Mouse (Mus musculus) heart, embryonic 11.5 days (tissue): ENCODE data around the gene Lamp1. TPM values are rescaled to one million over a fixed set of nuclear protein-coding genes. Genes with fewer than 3 reads are reported as not detected.
"Not testable (repeated sequence)": the region's sequence is repeated elsewhere in the genome, so short reads cannot be mapped to it uniquely, and the experiment has no call there.

Experiments
- ATAC-seq: fragments of 200-750 bp; cut with Nextera tagmentation; replicated peaks from 2 replicates; pipeline ENCODE4 v1.8.0; 2017; ENCODE audit warnings: moderate library complexity; ENCODE audit not compliant: insufficient number of reproducible peaks, low FRiP score, low TSS enrichment
- H3K27ac ChIP-seq: fragments of 300-500 bp; sonication (generic); 2 replicates; pipeline ENCODE4 v1.5.1; 2014; ENCODE audit warnings: mild to moderate bottlenecking, low read depth, low read length
- H3K27me3 ChIP-seq: fragments of 300-500 bp; sonication (generic); 2 replicates; pipeline ENCODE4 v1.6.1; 2014; ENCODE audit warnings: mild to moderate bottlenecking, low read length, mixed read lengths; ENCODE audit not compliant: control insufficient read depth, insufficient read depth
- H3K36me3 ChIP-seq: fragments of 300-500 bp; sonication (generic); 2 replicates; pipeline ENCODE4 v1.6.1; 2014; ENCODE audit warnings: mild to moderate bottlenecking, low read length, moderate library complexity, mixed read lengths; ENCODE audit not compliant: control insufficient read depth, insufficient read depth
- H3K4me1 ChIP-seq: fragments of 300-500 bp; sonication (generic); 2 replicates; pipeline ENCODE4 v1.6.1; 2014; ENCODE audit warnings: low read length; ENCODE audit not compliant: control insufficient read depth, insufficient read depth
- H3K4me2 ChIP-seq: fragments of 300-500 bp; sonication (generic); 2 replicates; pipeline ENCODE4 v1.6.1; 2014; ENCODE audit warnings: mild to moderate bottlenecking, moderate library complexity
- H3K4me3 ChIP-seq: fragments of 300-500 bp; sonication (generic); 2 replicates; pipeline ENCODE4 v1.5.1; 2014; ENCODE audit warnings: low read depth, low read length
- H3K9ac ChIP-seq: fragments of 300-500 bp; sonication (generic); 2 replicates; pipeline ENCODE4 v1.6.1; 2014; ENCODE audit warnings: mild to moderate bottlenecking, low read depth, low read length, moderate library complexity
- H3K9me3 ChIP-seq: fragments of 300-500 bp; sonication (generic); replicated peaks from 2 replicates; pipeline ENCODE4 v1.6.1; 2016; ENCODE audit warnings: low read length; ENCODE audit not compliant: control insufficient read depth
- WGBS: fragments of 180-500 bp; shearing (Covaris S2); extraction: QIAGEN DNeasy Blood & Tissue Kit; methylation state at CpG from one replicate; pipeline ENCODE4 v1.1.7; 2014; ENCODE audit not compliant: insufficient replicate concordance; 5-methylcytosine and 5-hydroxymethylcytosine counted together
- polyA plus RNA-seq: library from polyadenylated mRNA; unstranded; fragments of >200 nt; fragmentation: Nextera tagmentation; extraction: Ambion mirVana; gene quantifications from 2 replicates; pipeline ENCODE4 v1.2.1, GENCODE M21; 2014

Gene Lamp1
- polyA plus RNA-seq, 1 experiment from 2014 or later: 334 TPM

- WGBS: 92% methylated on average over 8 of the region's 8 CpGs
- Histone ChIP-seq H3K4me3 (no peak overlapping the region), H3K27me3 (no peaks in the 10 kb centered on the region), H3K4me2 (no peak overlapping the region), H3K36me3 (peaks cover 28% of the 10 kb centered on the region), H3K9ac (no peak overlapping the region), H3K9me3 (no peaks in the 10 kb centered on the region), H3K4me1 (peaks cover 16% of the 10 kb centered on the region), H3K27ac (no peak overlapping the region)
- ATAC-seq: no peak
Measured at GRCm38 (mm10) chr8:13124897-13125296, 34.1 kb upstream of the Lamp1 start.

GRCm38 (mm10) chr8:13132220-13132619 lies 26.7 kb upstream of the Lamp1 start:
- not testable (repeated sequence) for H3K4me3 ChIP-seq, ATAC-seq, H3K4me2 ChIP-seq, H3K9me3 ChIP-seq, H3K4me1 ChIP-seq, H3K27me3 ChIP-seq, H3K27ac ChIP-seq, H3K9ac ChIP-seq
- peaks cover 39% of the 10 kb centered on the region for H3K36me3 ChIP-seq
- 61% methylated on average over 9 of the region's 9 CpGs for whole genome bisulfite sequencing

- 90% methylated on average over 6 of the region's 6 CpGs for WGBS
- Histone ChIP-seq H3K9ac (no peak overlapping the region), H3K4me3 (no peak overlapping the region), H3K4me1 (no peaks in the 10 kb centered on the region), H3K4me2 (no peak overlapping the region), H3K27me3 (no peaks in the 10 kb centered on the region), H3K27ac (no peak overlapping the region), H3K36me3 (peaks cover 62% of the 10 kb centered on the region), H3K9me3 (no peaks in the 10 kb centered on the region)
- no peak for ATAC-seq
Measured at GRCm38 (mm10) chr8:13139641-13140182, 19.2 kb upstream of the Lamp1 start.

- 80% methylated on average over 5 of the region's 5 CpGs for WGBS
- no peak for ATAC-seq
- Histone ChIP-seq H3K9me3 (no peaks in the 10 kb centered on the region), H3K9ac (no peak overlapping the region), H3K4me3 (no peak overlapping the region), H3K4me1 (no peaks in the 10 kb centered on the region), H3K27ac (no peak overlapping the region), H3K36me3 (peaks cover 64% of the 10 kb centered on the region), H3K4me2 (no peak overlapping the region), H3K27me3 (no peaks in the 10 kb centered on the region)
Measured at GRCm38 (mm10) chr8:13141681-13142080, 17.3 kb upstream of the Lamp1 start.

GRCm38 (mm10) chr8:13148476-13148875 lies 10.5 kb upstream of the Lamp1 start:
- Histone ChIP-seq H3K9me3 (no peaks in the 10 kb centered on the region), H3K4me2 (no peak overlapping the region), H3K27ac (no peak overlapping the region), H3K4me3 (no peak overlapping the region), H3K27me3 (no peaks in the 10 kb centered on the region), H3K9ac (no peak overlapping the region), H3K4me1 (no peaks in the 10 kb centered on the region), H3K36me3 (peaks cover 25% of the 10 kb centered on the region)
- ATAC-seq: no peak
- 88% methylated on average over 2 of the region's 2 CpGs for WGBS

GRCm38 (mm10) chr8:13149287-13149686 lies 9.7 kb upstream of the Lamp1 start:
- H3K4me3 ChIP-seq: no peak overlapping the region
- H3K4me2 ChIP-seq: no peak overlapping the region
- H3K27me3 ChIP-seq: no peaks in the 10 kb centered on the region
- ATAC-seq: no peak
- no peaks in the 10 kb centered on the region for H3K9me3 ChIP-seq
- peaks cover 23% of the 10 kb centered on the region for H3K36me3 ChIP-seq
- no peak overlapping the region for H3K9ac ChIP-seq
- no peaks in the 10 kb centered on the region for H3K4me1 ChIP-seq
- WGBS: 96% methylated on average over 2 of the region's 2 CpGs
- H3K27ac ChIP-seq: no peak overlapping the region

- H3K27me3 ChIP-seq: no peaks in the 10 kb centered on the region
- no peak overlapping the region for H3K4me2 ChIP-seq
- H3K36me3 ChIP-seq: peaks cover 20% of the 10 kb centered on the region
- H3K4me1 ChIP-seq: no peaks in the 10 kb centered on the region
- 57% methylated on average over 5 of the region's 5 CpGs for whole genome bisulfite sequencing
- no peak overlapping the region for H3K4me3 ChIP-seq
- no peak overlapping the region for H3K27ac ChIP-seq
- H3K9ac ChIP-seq: no peak overlapping the region
- ATAC-seq: no peak
- H3K9me3 ChIP-seq: no peaks in the 10 kb centered on the region
Measured at GRCm38 (mm10) chr8:13149866-13150265, 9.1 kb upstream of the Lamp1 start.

- Histone ChIP-seq H3K4me3 (no peak overlapping the region), H3K27me3 (no peaks in the 10 kb centered on the region), H3K27ac (no peak overlapping the region), H3K4me1 (no peaks in the 10 kb centered on the region), H3K36me3 (peaks cover 17% of the 10 kb centered on the region), H3K9ac (0 out of 2 replicates have a peak overlapping the region, but pooled peaks have one; percentile 22), H3K4me2 (no peak overlapping the region), H3K9me3 (no peaks in the 10 kb centered on the region)
- WGBS: 69% methylated on average over 2 of the region's 2 CpGs
- ATAC-seq: no peak; the same call in 1 of the 2 replicates
Measured at GRCm38 (mm10) chr8:13150929-13151328, 8.0 kb upstream of the Lamp1 start.

GRCm38 (mm10) chr8:13154099-13154498 lies 4.9 kb upstream of the Lamp1 start:
- H3K4me1 ChIP-seq: peaks cover 3% of the 10 kb centered on the region; the same call in 1 of the 2 replicates
- 77% methylated on average over 9 of the region's 9 CpGs for WGBS
- H3K36me3 ChIP-seq: peaks cover 4% of the 10 kb centered on the region
- H3K4me3 ChIP-seq: no peak overlapping the region
- H3K9me3 ChIP-seq: no peaks in the 10 kb centered on the region
- H3K9ac ChIP-seq: no peak overlapping the region
- no peak for ATAC-seq
- no peak overlapping the region for H3K27ac ChIP-seq
- H3K27me3 ChIP-seq: no peaks in the 10 kb centered on the region
- H3K4me2 ChIP-seq: no peak overlapping the region
